Mouse (Mus musculus): ENCODE measurements around the gene Clec5a. TPM values are rescaled to one million over a fixed set of nuclear protein-coding genes. Genes with fewer than 3 reads are reported as not detected.

Clec5a gene
- polyA plus RNA-seq, 1 experiment from 2014 or later = 0.72 TPM

- Histone ChIP-seq H3K27me3 (ENCODE audit: control insufficient read depth, insufficient read depth, low read length) (no peaks in the 10 kb centered on the region), H3K36me3 (ENCODE audit: control insufficient read depth, insufficient read depth) (no peaks in the 10 kb centered on the region), H3K9ac (ENCODE audit: low read length) (no peak overlapping the region), H3K9me3 (replicated peaks; ENCODE audit: control insufficient read depth, low read length) (no peaks in the 10 kb centered on the region), H3K4me3 (ENCODE audit: low read length) (no peak overlapping the region), H3K27ac (ENCODE audit: low read length) (no peak overlapping the region), H3K4me1 (ENCODE audit: control insufficient read depth, insufficient read depth, low read length) (no peaks in the 10 kb centered on the region), H3K4me2 (ENCODE audit: low read depth, low read length) (no peak overlapping the region)
- 56% methylated on average over 3 of the region's 3 CpGs for WGBS
- ATAC-seq (replicated peaks; ENCODE audit: extremely low read depth, insufficient read depth, low FRiP score) = no peak
These were observed 9.4 kb upstream of the Clec5a start for GRCm38 (mm10) chr6:40594804-40595550.

DNA sequence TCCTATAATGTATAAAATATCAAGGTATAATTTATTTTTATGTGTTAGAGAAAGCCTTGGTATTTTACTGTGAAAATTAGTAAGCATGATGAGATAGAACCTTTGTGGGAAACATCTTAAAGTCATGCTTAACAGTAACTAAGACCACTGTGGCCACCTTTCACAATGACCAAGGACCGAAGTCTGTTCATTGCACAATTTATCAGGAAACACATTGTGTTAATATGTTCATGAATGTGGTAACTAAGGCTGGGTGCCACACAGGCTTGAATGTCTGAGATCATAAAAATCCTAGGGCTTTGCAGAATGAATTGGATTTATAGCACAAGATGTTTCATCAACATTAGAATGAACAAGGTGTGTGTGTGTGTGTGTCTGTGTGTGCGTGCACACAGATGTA is 2.7 kb upstream of the Clec5a start:
- Histone ChIP-seq H3K9ac (ENCODE audit: low read length) (no peak overlapping the region), H3K27ac (ENCODE audit: low read length) (no peak overlapping the region), H3K4me1 (ENCODE audit: control insufficient read depth, insufficient read depth, low read length) (no peaks in the 10 kb centered on the region), H3K4me3 (ENCODE audit: low read length) (no peak overlapping the region), H3K36me3 (ENCODE audit: control insufficient read depth, insufficient read depth) (no peaks in the 10 kb centered on the region), H3K4me2 (ENCODE audit: low read depth, low read length) (no peak overlapping the region), H3K27me3 (ENCODE audit: control insufficient read depth, insufficient read depth, low read length) (no peaks in the 10 kb centered on the region), H3K9me3 (replicated peaks; ENCODE audit: control insufficient read depth, low read length) (no peaks in the 10 kb centered on the region)
- no peak for ATAC-seq (replicated peaks; ENCODE audit: extremely low read depth, insufficient read depth, low FRiP score)
- WGBS = 84% methylated on average over 2 of the region's 2 CpGs

DNA sequence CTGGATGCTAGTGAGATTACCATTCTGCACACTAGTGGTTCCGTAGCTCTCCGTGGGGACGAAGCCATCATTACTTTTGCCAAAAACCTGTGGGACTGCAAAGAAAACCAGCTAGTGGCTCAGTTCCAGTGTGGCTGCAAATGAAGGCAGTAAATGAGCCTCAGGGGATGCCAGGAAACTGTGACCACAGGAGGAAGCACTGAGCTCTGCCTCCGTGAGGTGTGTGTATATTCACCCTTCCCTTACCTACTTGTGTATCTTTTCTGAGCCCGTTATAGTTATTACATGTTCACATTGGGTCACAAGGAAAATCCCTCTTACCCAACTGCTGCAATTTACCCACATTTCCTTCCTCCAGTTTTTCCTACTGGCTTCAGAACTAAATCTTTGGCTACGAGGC is 1.3 kb downstream of the Clec5a start:
- H3K4me3 ChIP-seq (ENCODE audit: low read length) = no peak overlapping the region
- H3K27me3 ChIP-seq (ENCODE audit: control insufficient read depth, insufficient read depth, low read length) = no peaks in the 10 kb centered on the region
- no peak overlapping the region for H3K4me2 ChIP-seq (ENCODE audit: low read depth, low read length)
- no peak overlapping the region for H3K27ac ChIP-seq (ENCODE audit: low read length)
- 82% methylated on average over 6 of the region's 6 CpGs for WGBS
- H3K9me3 ChIP-seq (replicated peaks; ENCODE audit: control insufficient read depth, low read length) = no peaks in the 10 kb centered on the region
- no peaks in the 10 kb centered on the region for H3K36me3 ChIP-seq (ENCODE audit: control insufficient read depth, insufficient read depth)
- ATAC-seq (replicated peaks; ENCODE audit: extremely low read depth, insufficient read depth, low FRiP score) = no peak
- no peak overlapping the region for H3K9ac ChIP-seq (ENCODE audit: low read length)
- H3K4me1 ChIP-seq (ENCODE audit: control insufficient read depth, insufficient read depth, low read length) = no peaks in the 10 kb centered on the region

- no peak for ATAC-seq (replicated peaks; ENCODE audit: extremely low read depth, insufficient read depth, low FRiP score)
- Histone ChIP-seq H3K4me2 (ENCODE audit: low read depth, low read length) (no peak overlapping the region), H3K27ac (ENCODE audit: low read length) (no peak overlapping the region), H3K27me3 (ENCODE audit: control insufficient read depth, insufficient read depth, low read length) (no peaks in the 10 kb centered on the region), H3K36me3 (ENCODE audit: control insufficient read depth, insufficient read depth) (no peaks in the 10 kb centered on the region), H3K9ac (ENCODE audit: low read length) (no peak overlapping the region), H3K4me3 (ENCODE audit: low read length) (no peak overlapping the region), H3K9me3 (replicated peaks; ENCODE audit: control insufficient read depth, low read length) (no peaks in the 10 kb centered on the region), H3K4me1 (ENCODE audit: control insufficient read depth, insufficient read depth, low read length) (no peaks in the 10 kb centered on the region)
- WGBS = 62% methylated on average over 1 of the region's 1 CpGs
These were observed 9.3 kb downstream of the Clec5a start for GRCm38 (mm10) chr6:40576305-40576704.

- Histone ChIP-seq H3K27ac (ENCODE audit: low read length) (no peak overlapping the region), H3K27me3 (ENCODE audit: control insufficient read depth, insufficient read depth, low read length) (no peaks in the 10 kb centered on the region), H3K9me3 (replicated peaks; ENCODE audit: control insufficient read depth, low read length) (no peaks in the 10 kb centered on the region), H3K4me1 (ENCODE audit: control insufficient read depth, insufficient read depth, low read length) (no peaks in the 10 kb centered on the region), H3K4me2 (ENCODE audit: low read depth, low read length) (no peak overlapping the region), H3K4me3 (ENCODE audit: low read length) (no peak overlapping the region), H3K9ac (ENCODE audit: low read length) (no peak overlapping the region), H3K36me3 (ENCODE audit: control insufficient read depth, insufficient read depth) (no peaks in the 10 kb centered on the region)
- no peak for ATAC-seq (replicated peaks; ENCODE audit: extremely low read depth, insufficient read depth, low FRiP score)
- 51% methylated on average over 3 of the region's 3 CpGs for WGBS
These were observed 12.0 kb downstream of the Clec5a start for GRCm38 (mm10) chr6:40573618-40574017.

GRCm38 (mm10) chr6:40569187-40569586 is 16.4 kb downstream of the Clec5a start, which contains the start of gene Olfr460:
Gene Olfr460 (plus strand): TSS chr6:40569487.
- no peaks in the 10 kb centered on the region for H3K4me1 ChIP-seq (ENCODE audit: control insufficient read depth, insufficient read depth, low read length)
- no peak within 1 kb of the TSS for H3K4me3 ChIP-seq (ENCODE audit: low read length)
- WGBS = 84% methylated on average over 3 of the region's 3 CpGs

DNA sequence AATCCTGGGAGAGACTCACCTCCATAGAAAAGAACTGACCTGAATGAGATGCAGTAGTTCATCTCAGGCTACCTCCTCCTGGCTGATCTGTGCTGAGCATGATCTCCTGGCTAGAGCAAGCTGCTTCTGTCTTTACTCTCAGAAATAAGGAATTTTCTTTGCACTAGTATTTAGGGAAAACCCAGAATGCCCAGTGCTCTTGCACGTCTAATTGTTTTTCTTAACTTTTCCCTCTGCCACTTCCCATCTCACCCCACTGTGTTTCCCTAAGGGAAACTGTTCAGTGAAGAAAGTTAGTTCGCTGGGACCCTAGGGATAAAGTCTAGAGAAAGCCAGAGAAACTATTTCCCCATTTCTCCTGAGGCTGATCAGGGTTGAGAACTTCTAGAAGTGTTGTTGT is 30.7 kb downstream of the Clec5a start, which contains the start of gene Olfr461:
TSS of gene Olfr461 (minus strand) at position 101 of the 400 bp plus-strand sequence.
- Histone ChIP-seq H3K36me3 (ENCODE audit: control insufficient read depth, insufficient read depth) (no peaks in the 10 kb centered on the region), H3K4me3 (ENCODE audit: low read length) (no peak within 1 kb of the TSS), H3K4me2 (ENCODE audit: low read depth, low read length) (no peak within 1 kb of the TSS), H3K4me1 (ENCODE audit: control insufficient read depth, insufficient read depth, low read length) (no peaks in the 10 kb centered on the region), H3K9me3 (replicated peaks; ENCODE audit: control insufficient read depth, low read length) (no peaks in the 10 kb centered on the region), H3K27ac (ENCODE audit: low read length) (no peak within 1 kb of the TSS), H3K27me3 (ENCODE audit: control insufficient read depth, insufficient read depth, low read length) (no peaks in the 10 kb centered on the region), H3K9ac (ENCODE audit: low read length) (no peak within 1 kb of the TSS)
- 71% methylated on average over 2 of the region's 2 CpGs for WGBS
- no peak for ATAC-seq (replicated peaks; ENCODE audit: extremely low read depth, insufficient read depth, low FRiP score)

More at GRCm38 (mm10) chr6:40569187-40569586, 16.4 kb downstream of the Clec5a start, which contains the start of gene Olfr460:
- H3K36me3 ChIP-seq (ENCODE audit: control insufficient read depth, insufficient read depth) = no peaks in the 10 kb centered on the region
- no peaks in the 10 kb centered on the region for H3K9me3 ChIP-seq (replicated peaks; ENCODE audit: control insufficient read depth, low read length)
- H3K9ac ChIP-seq (ENCODE audit: low read length) = no peak within 1 kb of the TSS
- H3K27me3 ChIP-seq (ENCODE audit: control insufficient read depth, insufficient read depth, low read length) = no peaks in the 10 kb centered on the region
- H3K4me2 ChIP-seq (ENCODE audit: low read depth, low read length) = no peak within 1 kb of the TSS
- no peak for ATAC-seq (replicated peaks; ENCODE audit: extremely low read depth, insufficient read depth, low FRiP score)
- no peak within 1 kb of the TSS for H3K27ac ChIP-seq (ENCODE audit: low read length)

- H3K4me3 ChIP-seq (ENCODE audit: low read length) = no peak overlapping the region
- 68% methylated on average over 10 of the region's 10 CpGs for WGBS
- no peaks in the 10 kb centered on the region for H3K27me3 ChIP-seq (ENCODE audit: control insufficient read depth, insufficient read depth, low read length)
- no peaks in the 10 kb centered on the region for H3K36me3 ChIP-seq (ENCODE audit: control insufficient read depth, insufficient read depth)
- no peak overlapping the region for H3K9ac ChIP-seq (ENCODE audit: low read length)
- H3K4me2 ChIP-seq (ENCODE audit: low read depth, low read length) = no peak overlapping the region
- H3K4me1 ChIP-seq (ENCODE audit: control insufficient read depth, insufficient read depth, low read length) = no peaks in the 10 kb centered on the region
- H3K27ac ChIP-seq (ENCODE audit: low read length) = no peak overlapping the region
- ATAC-seq (replicated peaks; ENCODE audit: extremely low read depth, insufficient read depth, low FRiP score) = no peak
- H3K9me3 ChIP-seq (replicated peaks; ENCODE audit: control insufficient read depth, low read length) = no peaks in the 10 kb centered on the region
These were observed 40.9 kb downstream of the Clec5a start for GRCm38 (mm10) chr6:40544690-40545089.

Data from heart, embryonic 16.5 days (tissue).